Mouse (Mus musculus): ENCODE measurements around the gene Fbln1. TPM values are rescaled to one million over a fixed set of nuclear protein-coding genes. Genes with fewer than 3 reads are reported as not detected.
A peak's percentile ranks its signal among the peaks of the same experiment; 100 is the strongest.

The Fbln1 gene
- polyA plus RNA-seq, 1 experiment from 2014 or later: 147 TPM

DNA sequence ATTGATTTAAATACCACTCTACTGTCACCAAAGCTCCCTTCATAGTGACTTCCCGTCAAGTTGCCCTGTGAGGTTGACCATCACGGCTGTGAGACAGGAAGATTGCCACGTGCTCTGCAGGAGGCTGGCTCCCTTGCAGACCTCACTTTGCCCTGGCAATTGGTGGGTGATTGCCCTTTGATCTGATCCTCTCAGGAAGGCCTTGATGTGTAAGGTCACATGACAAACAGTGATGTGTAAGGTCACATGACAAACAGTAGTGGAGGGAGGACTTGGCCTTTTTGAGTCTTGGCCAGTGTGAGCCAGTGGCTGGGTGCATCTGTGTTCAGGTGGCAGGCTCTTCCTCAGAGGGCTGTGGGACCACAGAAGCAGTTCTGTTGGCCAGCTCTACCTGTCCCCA is 22.8 kb downstream of the Fbln1 start:
- ATAC-seq (replicated peaks; ENCODE audit: low FRiP score) (no peak), DNase-seq (ENCODE audit: low spot score) (no peak)
- H3K9ac ChIP-seq (ENCODE audit: low read length): no peak overlapping the region
- no peak overlapping the region for H3K4me2 ChIP-seq (ENCODE audit: low read depth, low read length, severe bottlenecking)
- peaks cover 8% of the 10 kb centered on the region; the same call in 1 of the 2 replicates for H3K36me3 ChIP-seq (ENCODE audit: control insufficient read depth, insufficient read depth, low read length)
- H3K4me1 ChIP-seq (replicated peaks; ENCODE audit: control insufficient read depth, insufficient read depth, low read length): no peaks in the 10 kb centered on the region
- no peaks in the 10 kb centered on the region for H3K27me3 ChIP-seq (ENCODE audit: control insufficient read depth, insufficient read depth, low read length)
- WGBS: 87% methylated on average over 3 of the region's 3 CpGs
- no peak overlapping the region for H3K27ac ChIP-seq (ENCODE audit: low read depth, low read length)
- no peak overlapping the region for H3K4me3 ChIP-seq (ENCODE audit: low read depth, low read length)
- no peaks in the 10 kb centered on the region for H3K9me3 ChIP-seq (ENCODE audit: control insufficient read depth, low read length)

DNA sequence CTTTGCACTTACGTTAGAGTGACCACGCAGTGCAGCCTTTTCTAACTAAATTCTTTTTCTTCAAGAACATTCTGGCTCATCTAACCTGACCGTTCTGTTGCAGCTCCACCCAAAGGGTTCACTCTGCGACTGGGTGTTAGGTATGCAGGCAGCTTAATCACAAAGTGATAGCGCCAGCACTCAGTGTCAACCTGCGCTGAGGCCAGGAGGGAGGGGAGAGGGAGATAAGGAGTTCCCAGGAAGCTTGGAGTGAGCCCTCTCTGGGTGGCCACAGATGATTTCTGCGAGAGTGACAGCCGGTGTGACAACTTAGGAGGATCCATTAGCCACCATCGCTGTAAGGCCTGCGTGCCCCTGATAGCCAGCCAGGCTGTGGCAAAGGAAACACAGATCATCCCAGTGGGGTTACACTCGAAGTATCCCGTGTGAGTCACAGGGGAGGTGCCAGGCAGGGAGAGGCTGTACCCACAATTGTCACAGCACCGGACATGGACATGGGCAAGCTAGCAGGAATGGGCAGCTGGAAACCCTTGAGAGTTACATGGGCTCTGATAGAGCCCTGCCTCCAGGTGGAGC is 24.3 kb downstream of the Fbln1 start:
- H3K36me3 ChIP-seq (ENCODE audit: control insufficient read depth, insufficient read depth, low read length): peaks cover under 1% of the 10 kb centered on the region; the same call in 1 of the 2 replicates
- DNase-seq (ENCODE audit: low spot score): no peak
- H3K4me1 ChIP-seq (replicated peaks; ENCODE audit: control insufficient read depth, insufficient read depth, low read length): no peaks in the 10 kb centered on the region
- H3K9me3 ChIP-seq (ENCODE audit: control insufficient read depth, low read length): no peaks in the 10 kb centered on the region
- no peaks in the 10 kb centered on the region for H3K27me3 ChIP-seq (ENCODE audit: control insufficient read depth, insufficient read depth, low read length)
- H3K27ac ChIP-seq (ENCODE audit: low read depth, low read length): no peak overlapping the region
- no peak overlapping the region for H3K9ac ChIP-seq (ENCODE audit: low read length)
- 93% methylated on average over 13 of the region's 13 CpGs for WGBS
- no peak overlapping the region for H3K4me3 ChIP-seq (ENCODE audit: low read depth, low read length)
- no peak for ATAC-seq (replicated peaks; ENCODE audit: low FRiP score)
- no peak overlapping the region for H3K4me2 ChIP-seq (ENCODE audit: low read depth, low read length, severe bottlenecking)

GRCm38 (mm10) chr15:85230613-85231012 is 24.9 kb downstream of the Fbln1 start:
- no peak for ATAC-seq (replicated peaks; ENCODE audit: low FRiP score)
- no peak overlapping the region for H3K4me2 ChIP-seq (ENCODE audit: low read depth, low read length, severe bottlenecking)
- H3K36me3 ChIP-seq (ENCODE audit: control insufficient read depth, insufficient read depth, low read length): no peaks in the 10 kb centered on the region; the same call in 1 of the 2 replicates
- DNase-seq (ENCODE audit: low spot score): no peak
- no peaks in the 10 kb centered on the region for H3K4me1 ChIP-seq (replicated peaks; ENCODE audit: control insufficient read depth, insufficient read depth, low read length)
- no peaks in the 10 kb centered on the region for H3K9me3 ChIP-seq (ENCODE audit: control insufficient read depth, low read length)
- 90% methylated on average over 14 of the region's 14 CpGs for WGBS
- no peaks in the 10 kb centered on the region for H3K27me3 ChIP-seq (ENCODE audit: control insufficient read depth, insufficient read depth, low read length)
- no peak overlapping the region for H3K9ac ChIP-seq (ENCODE audit: low read length)
- no peak overlapping the region for H3K4me3 ChIP-seq (ENCODE audit: low read depth, low read length)
- H3K27ac ChIP-seq (ENCODE audit: low read depth, low read length): no peak overlapping the region

- WGBS: 85% methylated on average over 13 of the region's 13 CpGs
- H3K9ac ChIP-seq (ENCODE audit: low read length): no peak overlapping the region
- no peak overlapping the region for H3K27ac ChIP-seq (ENCODE audit: low read depth, low read length)
- no peaks in the 10 kb centered on the region; the same call in 1 of the 2 replicates for H3K36me3 ChIP-seq (ENCODE audit: control insufficient read depth, insufficient read depth, low read length)
- no peaks in the 10 kb centered on the region for H3K4me1 ChIP-seq (replicated peaks; ENCODE audit: control insufficient read depth, insufficient read depth, low read length)
- no peak overlapping the region for H3K4me3 ChIP-seq (ENCODE audit: low read depth, low read length)
- DNase-seq (ENCODE audit: low spot score) (peak; percentile 88), ATAC-seq (replicated peaks; ENCODE audit: low FRiP score) (no peak)
- no peak overlapping the region for H3K4me2 ChIP-seq (ENCODE audit: low read depth, low read length, severe bottlenecking)
- H3K27me3 ChIP-seq (ENCODE audit: control insufficient read depth, insufficient read depth, low read length): no peaks in the 10 kb centered on the region
- H3K9me3 ChIP-seq (ENCODE audit: control insufficient read depth, low read length): no peaks in the 10 kb centered on the region
Measured at GRCm38 (mm10) chr15:85231443-85232255, 25.9 kb downstream of the Fbln1 start.

DNA sequence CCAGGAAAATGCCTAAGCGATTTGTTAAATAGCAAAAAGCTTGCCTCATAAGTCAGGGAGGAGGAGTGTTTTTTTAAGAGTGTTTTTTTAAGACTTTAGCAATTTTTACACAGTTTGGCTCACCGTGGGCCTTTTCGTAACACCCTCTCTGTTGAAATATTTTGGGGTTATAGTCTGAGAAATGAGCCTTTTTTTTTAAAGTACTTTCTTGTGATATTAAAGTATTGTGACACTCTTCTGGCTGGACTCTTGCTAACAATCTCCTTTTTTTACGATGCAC is 26.4 kb downstream of the Fbln1 start:
- Histone ChIP-seq H3K4me2 (ENCODE audit: low read depth, low read length, severe bottlenecking) (no peak overlapping the region), H3K4me3 (ENCODE audit: low read depth, low read length) (no peak overlapping the region), H3K27me3 (ENCODE audit: control insufficient read depth, insufficient read depth, low read length) (no peaks in the 10 kb centered on the region), H3K4me1 (replicated peaks; ENCODE audit: control insufficient read depth, insufficient read depth, low read length) (no peaks in the 10 kb centered on the region), H3K9ac (ENCODE audit: low read length) (no peak overlapping the region), H3K9me3 (ENCODE audit: control insufficient read depth, low read length) (no peaks in the 10 kb centered on the region), H3K27ac (ENCODE audit: low read depth, low read length) (no peak overlapping the region), H3K36me3 (ENCODE audit: control insufficient read depth, insufficient read depth, low read length) (no peaks in the 10 kb centered on the region; the same call in 1 of the 2 replicates)
- no peak for DNase-seq (ENCODE audit: low spot score)
- no peak for ATAC-seq (replicated peaks; ENCODE audit: low FRiP score)
- WGBS: 93% methylated on average over 4 of the region's 4 CpGs

- no peak overlapping the region for H3K27ac ChIP-seq (ENCODE audit: low read depth, low read length)
- peaks cover 2% of the 10 kb centered on the region; the same call in 1 of the 2 replicates for H3K36me3 ChIP-seq (ENCODE audit: control insufficient read depth, insufficient read depth, low read length)
- H3K27me3 ChIP-seq (ENCODE audit: control insufficient read depth, insufficient read depth, low read length): no peaks in the 10 kb centered on the region
- 93% methylated on average over 25 of the region's 25 CpGs for WGBS
- H3K4me3 ChIP-seq (ENCODE audit: low read depth, low read length): no peak overlapping the region
- no peaks in the 10 kb centered on the region for H3K9me3 ChIP-seq (ENCODE audit: control insufficient read depth, low read length)
- no peak overlapping the region for H3K4me2 ChIP-seq (ENCODE audit: low read depth, low read length, severe bottlenecking)
- H3K4me1 ChIP-seq (replicated peaks; ENCODE audit: control insufficient read depth, insufficient read depth, low read length): no peaks in the 10 kb centered on the region
- H3K9ac ChIP-seq (ENCODE audit: low read length): no peak overlapping the region
- DNase-seq (ENCODE audit: low spot score): no peak
- ATAC-seq (replicated peaks; ENCODE audit: low FRiP score): no peak
Measured at GRCm38 (mm10) chr15:85232543-85233250, 26.9 kb downstream of the Fbln1 start.

DNA sequence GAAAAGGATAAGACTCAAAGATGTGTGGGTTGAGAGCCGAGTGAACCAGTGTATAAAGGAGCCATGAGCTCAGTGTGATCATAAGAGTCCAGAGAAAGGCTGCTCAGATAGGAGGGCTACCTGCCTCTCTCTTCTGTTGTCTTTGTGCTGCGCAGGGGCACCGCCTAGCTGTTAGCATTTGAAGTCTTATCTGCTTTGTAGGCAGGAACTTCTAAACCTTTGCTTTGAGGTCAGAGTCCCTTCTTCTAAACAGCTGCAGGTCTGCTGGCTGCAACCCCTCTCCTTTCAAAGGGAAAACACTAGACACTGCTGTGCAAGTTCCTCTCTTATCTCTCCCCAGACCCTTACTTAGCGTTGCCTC is 27.5 kb downstream of the Fbln1 start:
- Histone ChIP-seq H3K4me1 (replicated peaks; ENCODE audit: control insufficient read depth, insufficient read depth, low read length) (no peaks in the 10 kb centered on the region), H3K27me3 (ENCODE audit: control insufficient read depth, insufficient read depth, low read length) (no peaks in the 10 kb centered on the region), H3K27ac (ENCODE audit: low read depth, low read length) (no peak overlapping the region), H3K4me3 (ENCODE audit: low read depth, low read length) (no peak overlapping the region), H3K9me3 (ENCODE audit: control insufficient read depth, low read length) (no peaks in the 10 kb centered on the region), H3K4me2 (ENCODE audit: low read depth, low read length, severe bottlenecking) (no peak overlapping the region), H3K36me3 (ENCODE audit: control insufficient read depth, insufficient read depth, low read length) (peaks cover 2% of the 10 kb centered on the region; the same call in 1 of the 2 replicates), H3K9ac (ENCODE audit: low read length) (no peak overlapping the region)
- ATAC-seq (replicated peaks; ENCODE audit: low FRiP score) (no peak), DNase-seq (ENCODE audit: low spot score) (no peak)
- WGBS: 93% methylated on average over 4 of the region's 4 CpGs

GRCm38 (mm10) chr15:85233690-85234089 is 27.9 kb downstream of the Fbln1 start:
- H3K27me3 ChIP-seq (ENCODE audit: control insufficient read depth, insufficient read depth, low read length): no peaks in the 10 kb centered on the region
- WGBS: 87% methylated on average over 4 of the region's 4 CpGs
- H3K4me1 ChIP-seq (replicated peaks; ENCODE audit: control insufficient read depth, insufficient read depth, low read length): no peaks in the 10 kb centered on the region
- no peak overlapping the region for H3K4me2 ChIP-seq (ENCODE audit: low read depth, low read length, severe bottlenecking)
- H3K9ac ChIP-seq (ENCODE audit: low read length): no peak overlapping the region
- H3K27ac ChIP-seq (ENCODE audit: low read depth, low read length): no peak overlapping the region
- DNase-seq (ENCODE audit: low spot score): no peak
- no peaks in the 10 kb centered on the region for H3K9me3 ChIP-seq (ENCODE audit: control insufficient read depth, low read length)
- no peak overlapping the region for H3K4me3 ChIP-seq (ENCODE audit: low read depth, low read length)
- H3K36me3 ChIP-seq (ENCODE audit: control insufficient read depth, insufficient read depth, low read length): peaks cover 3% of the 10 kb centered on the region; the same call in 1 of the 2 replicates
- no peak for ATAC-seq (replicated peaks; ENCODE audit: low FRiP score)
